Mouse (Mus musculus): ENCODE data around the gene Dhdh.

GRCm38 (mm10) chr7:45470869-45471268 is 17.7 kb downstream of the Dhdh start:
- TF ChIP-seq EP300 (IDR thresholded peaks at IDR 0.05; ENCODE audit: insufficient read depth, low read depth, low read length): no peak
- TF ChIP-seq POLR2A (IDR thresholded peaks at IDR 0.05; ENCODE audit: insufficient read depth, low read depth, low read length): no peak
